7 mouse cellular contexts compared by ENCODE assay signal in the genomic region with DNA sequence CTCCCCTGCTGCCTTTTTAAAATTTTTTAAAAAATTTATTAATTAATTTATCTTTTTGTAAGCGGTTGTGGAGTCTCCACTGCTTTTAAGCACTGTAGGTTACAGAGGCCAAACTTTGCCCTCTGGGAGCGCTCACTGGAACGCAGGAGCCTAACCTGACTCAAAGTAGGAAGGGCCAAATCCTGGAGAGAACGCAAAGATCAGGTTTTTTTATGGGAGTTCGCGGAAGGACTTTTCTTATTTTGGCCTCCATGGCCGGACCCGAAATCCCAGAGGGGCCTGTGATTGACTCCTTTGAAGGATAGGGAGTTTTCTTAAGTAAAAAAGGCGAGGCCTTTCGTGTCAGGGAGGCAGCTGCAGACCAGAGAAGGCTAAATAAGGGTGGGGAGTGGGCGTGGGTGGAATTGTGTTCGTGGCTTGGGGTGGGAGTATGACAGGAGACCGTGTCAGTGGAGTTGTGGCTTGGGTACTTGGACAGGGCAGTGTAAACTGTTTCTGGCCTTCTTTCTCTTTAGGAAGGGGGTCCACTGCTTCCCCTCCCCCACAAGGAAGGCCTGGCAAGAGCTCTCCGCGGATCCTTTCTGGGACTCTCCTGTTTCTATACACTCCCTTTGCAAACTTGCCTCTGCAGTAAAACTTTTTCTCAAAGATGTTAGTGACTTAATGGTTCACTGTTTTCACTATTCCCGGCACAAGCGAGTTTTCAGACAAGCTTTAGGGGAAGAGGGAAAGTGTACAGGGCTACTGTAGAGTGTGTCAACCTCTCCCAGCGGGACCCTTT. TPM values are rescaled to one million over a fixed set of nuclear protein-coding genes. Genes with fewer than 3 reads are reported as not detected.
DNase-seq lines count a peak whose midpoint lies in the region; ATAC-seq and TF ChIP-seq lines count a peak whose summit lies in the region.

No protein-coding gene starts in this region.

- H3K9me3 ChIP-seq in ES-Bruce4 (replicated peaks; ENCODE audit: control insufficient read depth, insufficient read depth, low read length, poor library complexity, severe bottlenecking), result no peaks in the 10 kb centered on the region
- H3K9me3 ChIP-seq in hindbrain, embryonic 16.5 days (ENCODE audit: control insufficient read depth, low read length), result no peaks in the 10 kb centered on the region
- H3K9me3 ChIP-seq in liver, embryonic 12.5 days (replicated peaks), result no peaks in the 10 kb centered on the region

- 12% methylated on average over 18 of the region's 18 CpGs for WGBS in hindbrain, embryonic 16.5 days
- 12% methylated on average over 18 of the region's 18 CpGs for WGBS in liver, embryonic 12.5 days (ENCODE audit: insufficient replicate concordance)

- TF ChIP-seq POLR2A in ES-Bruce4 (IDR thresholded peaks at IDR 0.05; ENCODE audit: insufficient read depth, low read length), result no peak

- H3K36me3 ChIP-seq in ES-Bruce4 (ENCODE audit: control insufficient read depth, insufficient read depth, low read length, poor library complexity, severe bottlenecking), result no peaks in the 10 kb centered on the region
- no peaks in the 10 kb centered on the region for H3K36me3 ChIP-seq in hindbrain, embryonic 16.5 days (ENCODE audit: control insufficient read depth, insufficient read depth, low read length)
- no peaks in the 10 kb centered on the region for H3K36me3 ChIP-seq in liver, embryonic 12.5 days

- TF ChIP-seq EP300 in ES-Bruce4 (IDR thresholded peaks at IDR 0.05; ENCODE audit: insufficient read depth, low read depth, low read length), result no peak

- H3K4me3 ChIP-seq in ES-Bruce4 (ENCODE audit: low read depth, low read length), result peak overlapping the region; percentile 70
- peak overlapping the region; percentile 86 for H3K4me3 ChIP-seq in hindbrain, embryonic 16.5 days (ENCODE audit: low read length)
- peak overlapping the region; percentile 68 for H3K4me3 ChIP-seq in liver, embryonic 12.5 days

- H3K4me2 ChIP-seq in hindbrain, embryonic 16.5 days (ENCODE audit: low read length), result peak overlapping the region; percentile 93
- H3K4me2 ChIP-seq in liver, embryonic 12.5 days, result peak overlapping the region; percentile 83

- peaks cover 7% of the 10 kb centered on the region for H3K4me1 ChIP-seq in ES-Bruce4 (ENCODE audit: control insufficient read depth, insufficient read depth, low read length)
- peaks cover 9% of the 10 kb centered on the region for H3K4me1 ChIP-seq in hindbrain, embryonic 16.5 days (ENCODE audit: control insufficient read depth, insufficient read depth, low read depth, low read length)
- H3K4me1 ChIP-seq in liver, embryonic 12.5 days, result peaks cover 23% of the 10 kb centered on the region; the same call in 1 of the 2 replicates

- 0 out of 2 replicates have a peak overlapping the region, but pooled peaks have one; percentile 6 for H3K27ac ChIP-seq in ES-Bruce4 (ENCODE audit: insufficient read depth, low read length)
- peak overlapping the region; percentile 21; the same call in 1 of the 2 replicates for H3K27ac ChIP-seq in hindbrain, embryonic 16.5 days (ENCODE audit: low read depth, low read length)
- peak overlapping the region; percentile 84 for H3K27ac ChIP-seq in liver, embryonic 12.5 days

- H3K27me3 ChIP-seq in ES-Bruce4 (ENCODE audit: control insufficient read depth, insufficient read depth, low read length, poor library complexity, severe bottlenecking), result no peaks in the 10 kb centered on the region
- H3K27me3 ChIP-seq in hindbrain, embryonic 16.5 days (replicated peaks; ENCODE audit: control insufficient read depth, insufficient read depth, low read length), result no peaks in the 10 kb centered on the region
- peaks cover 44% of the 10 kb centered on the region for H3K27me3 ChIP-seq in liver, embryonic 12.5 days (replicated peaks)

- DNase-seq in adrenal gland, postnatal 10 days, result peak; percentile 67
- DNase-seq in forelimb bud, embryonic 11.5 days (ENCODE audit: low read depth, low spot score), result peak; percentile 36
- peak; percentile 8 for DNase-seq in ovary, adult 18-20 months (ENCODE audit: low spot score)

- TF ChIP-seq CTCF in ES-Bruce4 (IDR thresholded peaks at IDR 0.05; ENCODE audit: low read depth, low read length), result no peak

- ATAC-seq in hindbrain, embryonic 16.5 days, result no peak; the same call in 1 of the 2 replicates
- ATAC-seq in liver, embryonic 12.5 days, result no peak
- no peak for ATAC-seq in inflammation-experienced regulatory T-cells, adult 6 months

- H3K9ac ChIP-seq in ES-Bruce4 (ENCODE audit: low read depth, poor library complexity, severe bottlenecking), result peak overlapping the region; percentile 93
- peak overlapping the region; percentile 92 for H3K9ac ChIP-seq in hindbrain, embryonic 16.5 days (ENCODE audit: low read depth, low read length)
- peak overlapping the region; percentile 71 for H3K9ac ChIP-seq in liver, embryonic 12.5 days

RNA-seq across cellular contexts. Expression of a gene that starts 1.1 kb away (rescaled TPM):
- 48.5 and 49.8 TPM in 2 replicates for polyA plus RNA-seq in ES-Bruce4 (2011; ENCODE audit: insufficient read depth, insufficient read length, low read depth, missing spikeins)
- 10 to 100 TPM; 42.2 to 60.6 TPM for total RNA-seq in adrenal gland, postnatal 10 days (2021)
- polyA plus RNA-seq in hindbrain, embryonic 16.5 days (2015; fragmentation: Nextera tagmentation; extraction: Ambion mirVana), result 10.9 and 12.6 TPM in 2 replicates
- polyA plus RNA-seq in liver, embryonic 12.5 days (2016; fragmentation: Nextera tagmentation; extraction: Ambion mirVana), result 9.5 and 10.6 TPM in 2 replicates
- polyA plus RNA-seq in inflammation-experienced regulatory T-cells, adult 6 months (2017; shearing (Covaris generic)), result 10 to 100 TPM; 13.0 to 22.8 (median 20.9) TPM

Comparison
In these comparisons a context has a peak if more than half of its experiments do, and no peak if none do; other contexts are left out.
1. H3K27ac ChIP-seq: peak in every context shown above with its lines; median percentile 84 in liver, embryonic 12.5 days; 21 in hindbrain, embryonic 16.5 days; 6 in ES-Bruce4.
2. DNase-seq: peak in every context shown above with its lines; median percentile 67 in adrenal gland, postnatal 10 days; 36 in forelimb bud, embryonic 11.5 days; 8 in ovary, adult 18-20 months.